Mouse (Mus musculus): Measurements from ENCODE around the gene Ccpg1os. TPM values are rescaled to one million over a fixed set of nuclear protein-coding genes. Genes with fewer than 3 reads are reported as not detected.

Ccpg1os gene
- total RNA-seq, 2 experiments from 2014 or later = 10.1 to 11.1 TPM

Small RNA genes lying within 50 kb of the gene (microRNA-seq; reads per million reads assigned to microRNA genes)
- 0 reads per million in 2 experiments for gene Gm27353

Other genes with a start within 250 kb of the Ccpg1os start
- 1 to 10 TPM in 1 of 2 experiments, under 1 TPM in 1; 0.90 to 1.0 TPM for gene Prtg, start 178.5 kb downstream of the Ccpg1os start, total RNA-seq (2021)
- gene Pygo1, start 59.7 kb downstream of the Ccpg1os start, total RNA-seq (2021) = 10 to 100 TPM; 26.0 to 28.6 TPM
- 1 to 10 TPM; 2.8 to 2.9 TPM for gene Dyx1c1, start 26.6 kb downstream of the Ccpg1os start, total RNA-seq (2021)
- not detected for gene Gm44503, start 26.5 kb downstream of the Ccpg1os start, total RNA-seq (2021)
- 100 to 1,000 TPM; 135 to 140 TPM for gene Ccpg1, start within 50 bp of the Ccpg1os start, total RNA-seq (2021)
- 10 to 100 TPM; 15.3 to 16.4 TPM for gene Pigb, start 55.0 kb upstream of the Ccpg1os start, total RNA-seq (2021)
- gene Rab27a, start 59.5 kb upstream of the Ccpg1os start, total RNA-seq (2021) = 1 to 10 TPM; 8.3 to 9.1 TPM
- gene Khdc3, start 116.5 kb upstream of the Ccpg1os start, total RNA-seq (2021) = 1 to 10 TPM; 3.0 to 3.9 TPM
- under 1 TPM; 0.79 to 0.90 TPM for gene Gm20509, start 117.1 kb upstream of the Ccpg1os start, total RNA-seq (2021)
- 10 to 100 TPM; 60.6 to 64.0 TPM for gene Rsl24d1, start 128.0 kb upstream of the Ccpg1os start, total RNA-seq (2021)